In genomic region chr2:143666785-143667184, GRCm38 (mm10) we compare ENCODE assay signal across 22 mouse cellular contexts.
"Had no signal": no experiment of that assay in that cellular context is flagged by ENCODE, and none has a peak within 500 bp of the region (broad histone marks: within the 10 kb centered on the region; RNA-seq: fewer than 3 reads in every experiment).

No protein-coding gene starts in this region.

- H3K9ac ChIP-seq: limb, embryonic 15.5 days; lung, embryonic 14.5 days; midbrain, embryonic 13.5 days; neural tube, embryonic 13.5 days; neural tube, embryonic 15.5 days; stomach, embryonic 15.5 days had no signal

- DNase-seq: lung, adult 18-20 months; lung, embryonic 14.5 days; lung, postnatal 10 days; lung, postnatal 36 days; retina, postnatal 1 day; right cerebral cortex, adult 18-20 months; right cerebral cortex, postnatal 25 days; right cerebral cortex, postnatal 4 days; spleen, adult 18-20 months; thymus, adult 18-20 months; thymus, postnatal 14 days; thymus, postnatal 36 days had no signal

- H3K4me3 ChIP-seq: limb, embryonic 15.5 days; megakaryocyte, embryonic 14.5 days; midbrain, embryonic 13.5 days; myocyte; neural tube, embryonic 13.5 days; neural tube, embryonic 15.5 days; stomach, embryonic 15.5 days had no signal

- H3K27me3 ChIP-seq: limb, embryonic 15.5 days; megakaryocyte, embryonic 14.5 days; midbrain, embryonic 13.5 days; neural tube, embryonic 13.5 days; neural tube, embryonic 15.5 days; stomach, embryonic 15.5 days had no signal

- H3K27ac ChIP-seq: limb, embryonic 15.5 days; macrophage; midbrain, embryonic 13.5 days; neural tube, embryonic 13.5 days; neural tube, embryonic 15.5 days; stomach, embryonic 15.5 days had no signal

- ATAC-seq: midbrain, embryonic 13.5 days; midbrain, embryonic 16.5 days had no signal

- H3K36me3 ChIP-seq: limb, embryonic 15.5 days; midbrain, embryonic 13.5 days; neural tube, embryonic 13.5 days; neural tube, embryonic 15.5 days; stomach, embryonic 15.5 days had no signal

- H3K4me2 ChIP-seq: limb, embryonic 15.5 days; lung, embryonic 14.5 days; midbrain, embryonic 11.5 days; midbrain, embryonic 13.5 days; neural tube, embryonic 13.5 days; neural tube, embryonic 15.5 days; stomach, embryonic 15.5 days had no signal

- H3K4me1 ChIP-seq: limb, embryonic 15.5 days; megakaryocyte, embryonic 14.5 days; midbrain, embryonic 13.5 days; neural tube, embryonic 13.5 days; neural tube, embryonic 15.5 days; stomach, embryonic 15.5 days had no signal

- H3K9me3 ChIP-seq: limb, embryonic 15.5 days; megakaryocyte, embryonic 14.5 days; midbrain, embryonic 13.5 days; neural tube, embryonic 13.5 days; neural tube, embryonic 15.5 days; stomach, embryonic 15.5 days had no signal
